Mouse (Mus musculus): ENCODE data around the gene Runx2. TPM values are rescaled to one million over a fixed set of nuclear protein-coding genes. Genes with fewer than 3 reads are reported as not detected.
A peak's percentile ranks its signal among the peaks of the same experiment; 100 is the strongest.

The Runx2 gene
- total RNA-seq, 2 experiments from 2014 or later: 11.6 to 29.5 TPM

- no peak for DNase-seq (ENCODE audit: low spot score in 2 of 2)
These were observed 147.3 kb downstream of the Runx2 start for GRCm38 (mm10) chr17:44667346-44667745.

- DNase-seq (ENCODE audit: low spot score in 2 of 2): no peak
These were observed 150.7 kb downstream of the Runx2 start for GRCm38 (mm10) chr17:44663872-44664271.

GRCm38 (mm10) chr17:44663208-44663607, 151.4 kb downstream of the Runx2 start:
- DNase-seq (ENCODE audit: low spot score in 2 of 2): no peak

- DNase-seq (ENCODE audit: low spot score in 2 of 2): no peak
These were observed 152.4 kb downstream of the Runx2 start for GRCm38 (mm10) chr17:44662080-44662706.

GRCm38 (mm10) chr17:44660121-44660806, 154.3 kb downstream of the Runx2 start:
- DNase-seq (ENCODE audit: low spot score in 2 of 2): no peak

- peak in 1 of 2 experiments; percentile 14 for DNase-seq (ENCODE audit: low spot score in 2 of 2)
These were observed 160.1 kb downstream of the Runx2 start for GRCm38 (mm10) chr17:44654503-44654902.

- DNase-seq (ENCODE audit: low spot score in 2 of 2): peak in 1 of 2 experiments; percentile 26
These were observed 161.5 kb downstream of the Runx2 start for GRCm38 (mm10) chr17:44653081-44653480.

- no peak for DNase-seq (ENCODE audit: low spot score in 2 of 2)
These were observed 162.5 kb downstream of the Runx2 start for GRCm38 (mm10) chr17:44652054-44652453.

- no peak for DNase-seq (ENCODE audit: low spot score in 2 of 2)
These were observed 163.0 kb downstream of the Runx2 start for GRCm38 (mm10) chr17:44651613-44652012.

GRCm38 (mm10) chr17:44650431-44650830, 164.2 kb downstream of the Runx2 start:
- no peak for DNase-seq (ENCODE audit: low spot score in 2 of 2)

- DNase-seq (ENCODE audit: low spot score in 2 of 2): no peak
These were observed 165.5 kb downstream of the Runx2 start for GRCm38 (mm10) chr17:44649056-44649455.

GRCm38 (mm10) chr17:44647916-44648315, 166.7 kb downstream of the Runx2 start:
- DNase-seq (ENCODE audit: low spot score in 2 of 2): no peak

GRCm38 (mm10) chr17:44645146-44645545, 169.5 kb downstream of the Runx2 start:
- no peak for DNase-seq (ENCODE audit: low spot score in 2 of 2)

- no peak for DNase-seq (ENCODE audit: low spot score in 2 of 2)
These were observed 171.3 kb downstream of the Runx2 start for GRCm38 (mm10) chr17:44643260-44643659.

GRCm38 (mm10) chr17:44642126-44642525, 172.5 kb downstream of the Runx2 start:
- DNase-seq (ENCODE audit: low spot score in 2 of 2): no peak

- no peak for DNase-seq (ENCODE audit: low spot score in 2 of 2)
These were observed 173.7 kb downstream of the Runx2 start for GRCm38 (mm10) chr17:44640910-44641309.

GRCm38 (mm10) chr17:44639446-44639845, 175.2 kb downstream of the Runx2 start:
- no peak for DNase-seq (ENCODE audit: low spot score in 2 of 2)

- no peak for DNase-seq (ENCODE audit: low spot score in 2 of 2)
These were observed 177.3 kb downstream of the Runx2 start for GRCm38 (mm10) chr17:44637181-44637880.

- DNase-seq (ENCODE audit: low spot score in 2 of 2): no peak
These were observed 180.1 kb downstream of the Runx2 start for GRCm38 (mm10) chr17:44634486-44634885.

- no peak for DNase-seq (ENCODE audit: low spot score in 2 of 2)
These were observed 180.8 kb downstream of the Runx2 start for GRCm38 (mm10) chr17:44633607-44634415.

- no peak for DNase-seq (ENCODE audit: low spot score in 2 of 2)
These were observed 181.7 kb downstream of the Runx2 start for GRCm38 (mm10) chr17:44632941-44633340.
